Mouse (Mus musculus) heart, postnatal 36 days (tissue): ENCODE data around the gene Olfr826. TPM values are rescaled to one million over a fixed set of nuclear protein-coding genes. Genes with fewer than 3 reads are reported as not detected.
"Not testable (repeated sequence)": the region's sequence is repeated elsewhere in the genome, so short reads cannot be mapped to it uniquely, and the experiment has no call there.

Source experiments
- DNase-seq, 2 experiments: peaks; one replicate each; pipeline ENCODE4 v3.0.0; 2021 to 2022
- intact Hi-C: fragments of 180-260 bp; cut with DNase I; formaldehyde crosslinking; loops from one replicate; pipeline ENCODE4 v1.15.1; 2025
- total RNA-seq, 2 experiments: library from RNA; stranded (reverse); gene quantifications; 2 replicates each; pipeline ENCODE4 v1.2.3; 2021

Gene Olfr826
- not detected for total RNA-seq

- intact Hi-C loops, result no loop called here
Observed at GRCm38 (mm10) chr10:130184086-130184485, at the start of gene Olfr826. Olfr826 (minus strand) TSS chr10:130184186.

GRCm38 (mm10) chr10:130232117-130232516 lies 48.1 kb upstream of the Olfr826 start:
- intact Hi-C loops, result no loop called here
- DNase-seq, result no peak

More at GRCm38 (mm10) chr10:130184086-130184485, at the start of gene Olfr826:
- no peak for DNase-seq

- no peak for DNase-seq
- intact Hi-C loops, result no loop called here
Observed at GRCm38 (mm10) chr10:130229584-130229983, 45.6 kb upstream of the Olfr826 start.

GRCm38 (mm10) chr10:130228246-130228645 lies 44.3 kb upstream of the Olfr826 start:
- intact Hi-C loops, result loop anchor here (1.0 kb wide), 1 partner anchor 70 kb away; no protein-coding TSS in a partner anchor

GRCm38 (mm10) chr10:130225034-130225433 lies 41.0 kb upstream of the Olfr826 start:
- intact Hi-C loops, result no loop called here
- no peak for DNase-seq

More at GRCm38 (mm10) chr10:130228246-130228645, 44.3 kb upstream of the Olfr826 start:
- peak; percentile 3 to 5 for DNase-seq

GRCm38 (mm10) chr10:130214303-130214702 lies 30.3 kb upstream of the Olfr826 start, which contains the start of gene Olfr827:
Olfr827 (minus strand) TSS chr10:130214403.
- no peak for DNase-seq
- intact Hi-C loops, result no loop called here

GRCm38 (mm10) chr10:130166666-130167065 lies 17.3 kb downstream of the Olfr826 start, which contains the start of gene Olfr825:
Olfr825 (minus strand) TSS chr10:130166766.
- intact Hi-C loops, result no loop called here
- DNase-seq, result no peak

GRCm38 (mm10) chr10:130165196-130165595 lies 18.8 kb downstream of the Olfr826 start:
- DNase-seq, result no peak
- intact Hi-C loops, result no loop called here

- no peak for DNase-seq
- intact Hi-C loops, result no loop called here
Observed at GRCm38 (mm10) chr10:130144121-130144520, 39.9 kb downstream of the Olfr826 start.

- intact Hi-C loops, DNase-seq: not testable (repeated sequence)
Observed at GRCm38 (mm10) chr10:130142481-130142880, 41.5 kb downstream of the Olfr826 start.

- DNase-seq, result no peak
- intact Hi-C loops, result no loop called here
Observed at GRCm38 (mm10) chr10:130134811-130135210, 49.2 kb downstream of the Olfr826 start.

- intact Hi-C loops, DNase-seq: not testable (repeated sequence)
Observed at GRCm38 (mm10) chr10:130129900-130130299, 54.1 kb downstream of the Olfr826 start, which contains the start of gene Olfr824. Olfr824 (minus strand) TSS chr10:130130000.

Other genes with a start within 250 kb of the Olfr826 start
- not detected for gene Olfr818, start 235.1 kb downstream of the Olfr826 start, total RNA-seq
- not detected for gene Olfr819, start 216.9 kb downstream of the Olfr826 start, total RNA-seq
- gene Olfr247, start 208.0 kb downstream of the Olfr826 start, total RNA-seq, result not detected
- gene Gm10310, start 199.1 kb downstream of the Olfr826 start, total RNA-seq, result not detected
- not detected for gene Olfr820, start 171.6 kb downstream of the Olfr826 start, total RNA-seq
- gene Olfr821, start 153.8 kb downstream of the Olfr826 start, total RNA-seq, result not detected
- not detected for gene Olfr822, start 113.0 kb downstream of the Olfr826 start, total RNA-seq
- gene Olfr823, start 68.8 kb downstream of the Olfr826 start, total RNA-seq, result not detected
- gene Olfr824, start 54.2 kb downstream of the Olfr826 start, total RNA-seq, result not detected
- gene Olfr825, start 17.4 kb downstream of the Olfr826 start, total RNA-seq, result not detected
- not detected for gene Olfr827, start 30.2 kb upstream of the Olfr826 start, total RNA-seq
- gene Neurod4, start 96.1 kb upstream of the Olfr826 start, total RNA-seq, result not detected
- gene Tespa1, start 138.7 kb upstream of the Olfr826 start, total RNA-seq, result under 1 TPM; 0.28 to 0.33 TPM
- gene Vmn2r84, start 210.1 kb upstream of the Olfr826 start, total RNA-seq, result not detected
- gene Vmn2r85, start 245.5 kb upstream of the Olfr826 start, total RNA-seq, result not detected